Mouse (Mus musculus): ENCODE results near the gene Cep135.

GRCm38 (mm10) chr5:76616196-76616747 lies 27.8 kb downstream of the Cep135 start:
- TF ChIP-seq CTCF (conservative IDR thresholded peaks at IDR 0.05; ENCODE audit: low read length) = no peak
- TF ChIP-seq POU5F1 (IDR thresholded peaks at IDR 0.05; ENCODE audit: borderline replicate concordance, low read length) = no peak
- TF ChIP-seq NANOG (IDR thresholded peaks at IDR 0.05; ENCODE audit: borderline replicate concordance, low read length) = no peak

All from E14TG2a.4 (cell line).